Mouse (Mus musculus): ENCODE measurements around the gene Snrnp27.

GRCm38 (mm10) chr6:86645551-86645950 is 38.8 kb downstream of the Snrnp27 start:
- no peak for TF ChIP-seq CTCF (IDR thresholded peaks at IDR 0.05; ENCODE audit: extremely low read depth, insufficient read depth, insufficient read length, insufficient replicate concordance)
- TF ChIP-seq POLR2A (IDR thresholded peaks at IDR 0.05; ENCODE audit: low read depth, low read length): no peak

All from spleen, adult 2 months (tissue).